Mouse (Mus musculus): Measurements from ENCODE around the gene Pank2.

The Pank2 gene

GRCm38 (mm10) chr2:131262213-131262672, at the start of gene Pank2:
TSS of gene Pank2 (plus strand) at chr2:131262495.
- WGBS = under 1% methylated on average over 48 of the region's 49 CpGs

DNA sequence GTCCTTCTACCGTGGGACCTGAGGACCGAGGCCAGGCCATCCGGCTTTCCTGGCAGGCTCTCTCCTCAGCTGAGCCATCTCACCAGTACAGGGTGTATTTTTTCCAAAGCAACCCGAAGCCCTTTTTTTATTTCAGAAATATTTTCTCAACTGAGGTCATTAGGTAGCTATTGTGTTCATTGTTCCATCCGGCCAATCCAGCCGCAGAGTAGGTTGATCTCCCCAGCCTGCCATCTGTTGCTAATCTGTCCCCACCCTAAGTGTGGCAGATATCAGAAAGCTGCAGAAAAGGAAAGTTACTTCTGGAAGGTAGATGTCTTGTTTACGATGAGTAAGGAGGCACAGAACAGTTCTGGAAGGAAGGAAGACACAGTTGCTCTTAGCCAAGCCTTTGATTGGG, 48.5 kb upstream of the Pank2 start:
- 79% methylated on average over 7 of the region's 7 CpGs for WGBS

DNA sequence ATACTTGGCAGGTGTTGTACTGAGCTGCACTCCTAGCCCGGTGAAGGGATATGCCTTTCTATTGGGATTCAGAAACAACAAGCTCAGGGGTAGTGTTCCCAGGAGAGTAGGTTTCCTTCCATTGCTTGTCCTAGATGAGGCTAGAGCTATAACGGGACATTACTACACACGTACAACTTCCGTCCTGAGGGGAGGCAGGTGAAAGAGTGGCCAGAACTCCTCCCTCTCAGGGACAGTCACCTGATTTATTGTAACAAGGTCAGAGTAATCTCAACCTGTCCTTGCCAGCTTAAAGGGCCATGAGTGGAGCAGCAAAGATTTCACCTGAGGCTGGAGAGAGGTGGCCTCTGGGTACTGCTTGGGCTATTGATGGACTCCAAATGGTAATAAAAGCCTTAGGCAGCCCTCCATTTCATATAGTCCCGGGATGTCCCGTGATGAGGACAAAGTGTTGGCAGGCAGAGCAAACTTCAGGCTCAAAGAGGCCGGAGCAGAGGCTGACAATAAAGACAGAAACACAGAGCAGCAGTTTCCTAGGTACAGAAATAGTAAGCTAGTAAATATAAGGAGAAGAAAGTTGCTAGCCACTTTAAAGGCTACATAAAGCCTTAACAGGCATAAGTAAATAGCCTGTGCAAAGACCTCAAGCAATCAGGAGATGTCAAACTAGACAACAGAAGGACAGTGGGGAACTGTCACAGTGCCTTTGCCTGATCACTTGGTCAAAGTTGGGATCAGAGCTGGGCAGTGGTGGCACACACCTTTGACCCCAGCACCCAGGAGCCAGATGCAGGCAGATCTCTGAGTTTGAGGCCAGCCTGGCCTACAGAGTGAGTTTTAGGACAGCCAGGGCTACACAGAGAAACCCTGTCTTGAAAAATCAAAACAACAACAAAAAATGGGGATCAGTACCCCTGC, 46.1 kb upstream of the Pank2 start:
- WGBS = 70% methylated on average over 7 of the region's 7 CpGs

DNA sequence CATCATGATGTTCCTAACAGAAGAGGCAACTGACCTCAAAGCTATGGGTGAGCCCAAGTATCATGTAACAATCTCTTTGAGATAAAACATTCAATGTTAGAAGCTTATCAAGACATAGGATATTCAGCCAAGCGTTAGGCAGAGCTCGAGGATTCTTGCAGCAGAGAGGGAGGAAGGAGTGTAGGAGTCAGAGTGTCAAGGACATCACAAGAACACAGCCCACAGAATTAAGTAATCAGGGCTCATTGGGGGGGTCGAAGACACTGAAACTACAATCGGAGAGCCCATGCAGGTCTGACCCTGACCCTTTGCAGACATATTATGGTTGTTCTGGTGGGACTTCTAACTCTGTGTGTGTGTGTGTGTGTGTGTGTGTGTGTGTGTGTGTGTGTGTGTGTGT, 42.3 kb upstream of the Pank2 start:
- WGBS = 68% methylated on average over 4 of the region's 4 CpGs

- 85% methylated on average over 3 of the region's 3 CpGs for WGBS
Observed at GRCm38 (mm10) chr2:131221853-131222515, 40.3 kb upstream of the Pank2 start.

GRCm38 (mm10) chr2:131222562-131222961, 39.7 kb upstream of the Pank2 start:
- 30% methylated on average over 5 of the region's 5 CpGs for WGBS

DNA sequence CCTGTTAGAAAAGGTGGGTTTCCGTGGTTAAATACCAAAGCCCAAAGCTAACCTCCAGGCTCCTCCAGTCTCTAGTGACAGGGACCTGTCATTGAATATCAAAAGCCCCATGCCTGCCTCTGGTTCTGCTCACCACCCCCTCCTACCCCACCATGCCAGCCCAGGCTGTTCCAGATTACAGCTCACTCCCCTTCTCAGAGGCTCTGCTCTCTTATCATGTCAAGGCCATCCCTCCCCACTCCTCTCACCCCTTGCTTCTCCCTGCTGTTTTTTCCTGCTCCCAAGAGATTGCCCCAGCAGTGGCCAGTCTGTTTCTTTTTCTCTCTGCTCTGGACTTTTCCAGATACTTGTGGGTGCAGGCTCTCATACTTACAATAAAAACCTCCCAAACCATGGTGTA, 38.7 kb upstream of the Pank2 start:
- 84% methylated on average over 1 of the region's 1 CpGs for WGBS

GRCm38 (mm10) chr2:131225178-131225577, 37.1 kb upstream of the Pank2 start:
- 69% methylated on average over 6 of the region's 6 CpGs for WGBS

DNA sequence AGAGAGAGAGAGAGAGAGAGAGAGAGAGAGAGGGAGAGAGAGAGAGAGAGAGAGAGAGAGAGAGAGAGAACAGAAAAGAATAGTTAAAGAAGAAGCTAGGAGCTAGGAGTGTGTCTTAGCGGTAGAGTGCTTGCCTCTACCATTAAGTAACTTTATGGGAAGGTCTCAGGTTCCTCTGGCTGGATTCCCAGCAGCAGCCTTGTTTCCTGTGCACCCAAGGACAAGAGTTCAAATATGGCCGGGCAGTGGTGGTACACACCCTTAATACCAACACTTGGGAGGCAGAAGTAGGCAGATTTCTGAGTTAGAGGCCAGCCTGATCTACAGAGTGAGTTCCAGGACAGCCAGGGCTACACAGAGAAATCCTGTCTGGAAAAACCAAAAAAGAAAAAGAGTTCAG, 35.6 kb upstream of the Pank2 start:
- 68% methylated on average over 2 of the region's 2 CpGs for WGBS

GRCm38 (mm10) chr2:131227243-131227642, 35.1 kb upstream of the Pank2 start:
- 94% methylated on average over 3 of the region's 3 CpGs for WGBS

GRCm38 (mm10) chr2:131232558-131232957, 29.7 kb upstream of the Pank2 start:
- 93% methylated on average over 2 of the region's 2 CpGs for WGBS

DNA sequence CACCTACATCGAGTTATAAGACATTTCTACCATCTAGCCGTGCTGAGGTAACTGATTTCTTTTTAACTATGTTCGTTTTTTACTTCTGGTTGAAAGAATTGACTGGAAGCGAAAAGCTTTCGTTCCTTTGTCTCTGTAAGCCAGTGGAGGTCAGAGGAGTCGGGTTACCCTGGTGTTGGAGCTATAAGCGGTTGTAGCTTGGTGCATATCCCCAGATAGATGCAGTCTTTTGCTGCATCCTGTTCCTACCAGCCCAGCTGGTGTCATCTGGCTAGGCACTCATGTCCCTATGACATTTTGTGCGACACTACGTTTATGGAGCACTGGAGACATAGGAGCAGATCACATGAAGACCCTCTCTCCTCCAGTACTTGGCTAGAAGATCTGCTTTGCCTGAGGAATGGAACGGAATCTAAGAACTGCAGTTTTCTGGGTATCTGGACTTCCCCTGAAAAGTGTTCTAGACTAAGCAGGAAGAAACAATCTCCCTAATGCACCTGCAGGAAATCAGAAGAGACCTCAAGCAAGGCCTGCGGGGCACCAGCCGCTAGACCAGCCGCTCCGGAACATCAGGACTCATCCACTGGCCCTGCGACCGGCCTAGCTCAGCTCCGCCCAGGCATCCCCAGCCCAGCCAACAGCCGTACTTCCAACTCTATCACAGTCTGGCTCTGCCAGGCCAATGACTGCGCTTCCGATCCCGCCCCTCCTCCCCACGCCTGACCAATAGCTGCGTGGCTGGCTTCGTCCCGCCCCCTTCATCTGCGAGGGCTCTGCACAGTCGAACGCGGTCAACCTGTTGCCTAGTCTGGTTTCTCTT, 28.8 kb upstream of the Pank2 start, which contains the start of gene Mavs:
TSS of gene Mavs (plus strand) at position 757 of the 820 bp plus-strand sequence.
- whole genome bisulfite sequencing = 15% methylated on average over 29 of the region's 29 CpGs

- WGBS = 15% methylated on average over 28 of the region's 28 CpGs
Observed at GRCm38 (mm10) chr2:131234127-131234650, 28.1 kb upstream of the Pank2 start.

- 81% methylated on average over 7 of the region's 7 CpGs for WGBS
Observed at GRCm38 (mm10) chr2:131234970-131235635, 27.2 kb upstream of the Pank2 start.

- 90% methylated on average over 7 of the region's 7 CpGs for WGBS
Observed at GRCm38 (mm10) chr2:131242929-131243328, 19.4 kb upstream of the Pank2 start.

DNA sequence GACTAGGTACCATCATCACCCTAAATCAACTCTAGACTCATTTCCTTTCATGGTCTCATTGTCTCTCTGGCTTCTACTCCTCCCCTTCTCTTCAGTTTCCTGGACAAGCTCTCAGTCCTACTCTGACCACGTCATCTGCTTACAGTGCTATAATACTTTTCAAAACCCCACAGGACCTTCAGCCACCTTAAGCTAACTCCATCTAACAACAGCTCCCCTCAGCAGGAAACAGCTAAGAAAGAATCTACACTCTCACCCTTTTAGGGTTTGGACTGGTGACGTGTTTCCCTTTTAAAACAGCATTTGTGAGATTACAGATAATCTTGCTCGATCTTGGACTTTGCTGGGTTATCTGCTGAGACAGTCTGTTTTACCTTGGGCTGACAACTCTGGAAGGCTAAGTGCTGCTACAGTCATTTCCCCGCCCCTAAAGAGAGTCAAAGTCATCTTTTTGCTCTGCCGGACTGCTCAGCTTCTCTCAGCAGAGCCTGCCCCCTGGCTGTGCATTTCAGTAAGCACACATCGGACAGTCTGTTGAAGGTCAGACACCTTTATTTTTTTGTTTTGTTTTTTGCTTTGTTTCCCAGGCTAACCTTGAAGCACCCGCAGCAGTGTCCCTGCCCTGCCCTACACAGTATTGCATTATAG, 8.5 kb upstream of the Pank2 start:
- WGBS = 34% methylated on average over 7 of the region's 7 CpGs

DNA sequence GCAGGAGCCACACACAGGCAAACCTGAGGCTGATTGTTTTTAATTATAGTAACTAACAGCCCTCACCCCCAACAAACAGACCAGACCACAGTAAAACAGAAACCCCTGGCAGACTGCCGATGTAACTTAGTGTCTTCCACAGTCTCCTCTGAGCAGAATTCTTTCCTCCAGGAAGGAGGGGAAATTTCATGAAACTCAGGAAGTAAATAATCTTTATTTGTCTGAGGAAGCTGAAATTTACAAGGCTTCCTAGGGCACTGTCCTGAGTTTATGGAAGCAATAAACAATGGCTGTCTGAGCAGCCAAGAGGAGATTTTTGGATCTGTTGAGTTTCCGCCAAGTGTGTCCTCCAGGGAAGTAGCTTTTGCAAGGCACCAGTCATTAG, 8.0 kb upstream of the Pank2 start:
- WGBS = 65% methylated on average over 2 of the region's 2 CpGs

- 65% methylated on average over 3 of the region's 3 CpGs for WGBS
Observed at GRCm38 (mm10) chr2:131255738-131256137, 6.6 kb upstream of the Pank2 start.

DNA sequence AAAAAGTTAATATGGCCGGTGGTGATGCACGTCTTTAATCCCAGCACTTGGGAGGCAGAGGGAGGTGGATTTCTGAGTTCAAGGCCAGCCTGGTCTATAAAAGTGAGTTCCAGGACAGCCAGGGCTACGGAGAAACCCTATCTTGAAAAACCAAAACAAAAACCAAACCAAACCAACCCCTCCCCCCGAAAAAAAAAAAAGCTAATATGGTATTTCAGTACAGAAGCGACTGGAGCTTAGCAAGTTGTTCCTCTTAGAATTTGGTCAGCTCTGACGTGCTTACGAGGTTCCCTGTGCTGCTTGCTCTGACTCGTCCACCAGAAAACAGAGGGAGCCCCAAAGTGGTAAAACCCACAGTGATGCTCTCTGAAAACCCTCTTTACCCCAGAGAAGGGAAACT, 3.6 kb upstream of the Pank2 start:
- WGBS = 90% methylated on average over 8 of the region's 8 CpGs

GRCm38 (mm10) chr2:131260544-131261307, 1.6 kb upstream of the Pank2 start:
- WGBS = 53% methylated on average over 9 of the region's 9 CpGs
